Mouse (Mus musculus): Measurements from ENCODE around the gene Gab1. TPM values are rescaled to one million over a fixed set of nuclear protein-coding genes. Genes with fewer than 3 reads are reported as not detected.

The Gab1 gene
- total RNA-seq, 2 experiments from 2014 or later: 20.0 to 23.0 TPM

GRCm38 (mm10) chr8:80872688-80873087 is 7.6 kb downstream of the Gab1 start:
- DNase-seq: no peak

GRCm38 (mm10) chr8:80871400-80871799 is 8.9 kb downstream of the Gab1 start:
- DNase-seq: no peak

- no peak for DNase-seq
These were observed 9.6 kb downstream of the Gab1 start for GRCm38 (mm10) chr8:80870535-80871204.

GRCm38 (mm10) chr8:80869881-80870328 is 10.4 kb downstream of the Gab1 start:
- no peak for DNase-seq

- DNase-seq: no peak
These were observed 11.5 kb downstream of the Gab1 start for GRCm38 (mm10) chr8:80868801-80869323.

- no peak for DNase-seq
These were observed 12.2 kb downstream of the Gab1 start for GRCm38 (mm10) chr8:80868006-80868702.

- no peak for DNase-seq
These were observed 12.7 kb downstream of the Gab1 start for GRCm38 (mm10) chr8:80867598-80867997.

- no peak for DNase-seq
These were observed 15.0 kb downstream of the Gab1 start for GRCm38 (mm10) chr8:80865181-80865784.

GRCm38 (mm10) chr8:80863393-80863792 is 16.9 kb downstream of the Gab1 start:
- no peak for DNase-seq

- DNase-seq: no peak
These were observed 21.0 kb downstream of the Gab1 start for GRCm38 (mm10) chr8:80859180-80859775.

GRCm38 (mm10) chr8:80857851-80858367 is 22.4 kb downstream of the Gab1 start:
- DNase-seq: no peak

GRCm38 (mm10) chr8:80857128-80857527 is 23.2 kb downstream of the Gab1 start:
- no peak for DNase-seq

GRCm38 (mm10) chr8:80856606-80857005 is 23.7 kb downstream of the Gab1 start:
- peak; percentile 39 for DNase-seq

- no peak for DNase-seq
These were observed 26.7 kb downstream of the Gab1 start for GRCm38 (mm10) chr8:80853622-80854021.

GRCm38 (mm10) chr8:80853208-80853607 is 27.1 kb downstream of the Gab1 start:
- DNase-seq: no peak

GRCm38 (mm10) chr8:80852412-80853165 is 27.7 kb downstream of the Gab1 start:
- no peak for DNase-seq

- DNase-seq: no peak
These were observed 28.7 kb downstream of the Gab1 start for GRCm38 (mm10) chr8:80851648-80852047.

- DNase-seq: no peak
These were observed 30.3 kb downstream of the Gab1 start for GRCm38 (mm10) chr8:80850013-80850412.

GRCm38 (mm10) chr8:80848631-80849030 is 31.7 kb downstream of the Gab1 start:
- no peak for DNase-seq

GRCm38 (mm10) chr8:80847912-80848311 is 32.4 kb downstream of the Gab1 start:
- DNase-seq: peak; percentile 47

GRCm38 (mm10) chr8:80845284-80845683 is 35.0 kb downstream of the Gab1 start:
- no peak for DNase-seq

All from gastrocnemius, postnatal 10 days (tissue).